Mouse (Mus musculus): ENCODE data around the gene Lrch1. TPM values are rescaled to one million over a fixed set of nuclear protein-coding genes. Genes with fewer than 3 reads are reported as not detected.

Lrch1 gene
- polyA plus RNA-seq, 1 experiment from 2014 or later, result 4.2 TPM

DNA sequence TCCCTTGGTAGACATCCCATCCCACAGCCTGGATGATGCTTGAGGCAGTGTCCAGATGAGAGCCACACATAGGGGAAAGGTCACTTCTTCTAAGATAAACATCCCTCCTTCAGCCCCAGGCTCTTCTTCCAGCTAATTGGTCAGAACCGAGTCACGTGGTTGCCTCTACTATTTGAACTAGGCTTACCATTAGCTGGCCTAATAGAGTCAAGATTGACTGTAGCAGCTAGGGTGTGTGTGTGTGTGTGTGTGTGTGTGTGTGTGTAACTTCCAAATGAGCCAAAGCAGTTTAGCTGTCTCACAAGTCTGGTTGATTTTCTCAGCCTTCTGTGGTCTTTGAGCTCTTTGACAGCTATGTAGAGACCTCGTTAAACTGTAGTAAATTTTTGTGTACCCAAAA, 38.9 kb upstream of the Lrch1 start:
- H3K9ac ChIP-seq (ENCODE audit: low read depth, low read length), result no peak overlapping the region
- TF ChIP-seq CTCF (IDR thresholded peaks at IDR 0.05; ENCODE audit: low read depth), result no peak

GRCm38 (mm10) chr14:74985658-74986057, 38.0 kb upstream of the Lrch1 start:
- 55% methylated on average over 4 of the region's 4 CpGs for WGBS

More for the DNA sequence above, 38.9 kb upstream of the Lrch1 start:
- H3K4me3 ChIP-seq (ENCODE audit: low read depth, low read length), result no peak overlapping the region
- H3K4me1 ChIP-seq (replicated peaks; ENCODE audit: control insufficient read depth, insufficient read depth, low read length), result no peaks in the 10 kb centered on the region
- no peaks in the 10 kb centered on the region for H3K36me3 ChIP-seq (ENCODE audit: control insufficient read depth, insufficient read depth)
- no peaks in the 10 kb centered on the region for H3K9me3 ChIP-seq (ENCODE audit: control insufficient read depth)
- H3K27me3 ChIP-seq (replicated peaks; ENCODE audit: control insufficient read depth, insufficient read depth, low read length), result no peaks in the 10 kb centered on the region
- no peak for ATAC-seq
- H3K27ac ChIP-seq (ENCODE audit: low read depth, low read length), result no peak overlapping the region
- no peak overlapping the region for H3K4me2 ChIP-seq (replicated peaks; ENCODE audit: low read depth)
- 55% methylated on average over 3 of the region's 3 CpGs for WGBS

DNA sequence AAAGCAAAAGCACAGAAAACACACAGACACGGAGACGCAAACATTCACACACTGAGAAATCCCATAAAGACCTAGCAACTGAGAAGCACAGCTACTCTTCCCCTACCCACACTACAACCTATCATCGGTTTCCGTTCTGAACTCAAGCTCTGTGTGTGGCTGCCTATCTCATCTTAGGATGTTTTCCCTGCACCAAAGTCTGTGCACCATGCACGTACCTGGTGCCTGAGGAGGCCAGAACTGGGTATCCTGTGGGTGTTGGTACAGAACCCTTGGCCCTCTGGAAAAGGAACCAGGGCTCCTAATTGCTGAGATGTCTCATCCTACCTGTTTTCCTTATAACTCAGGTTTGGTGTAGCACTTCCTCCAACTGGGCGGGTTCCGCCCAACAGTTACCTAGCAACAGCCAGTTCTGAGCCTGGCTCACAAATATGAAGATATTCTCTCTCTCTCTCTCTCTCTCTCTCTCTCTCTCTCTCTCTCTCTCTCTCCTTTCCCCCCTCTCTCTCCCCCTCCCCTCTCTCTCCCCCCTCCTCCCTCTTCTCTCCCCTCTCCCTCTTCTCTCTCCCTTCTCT, 37.2 kb upstream of the Lrch1 start:
- 77% methylated on average over 7 of the region's 7 CpGs for WGBS

More at GRCm38 (mm10) chr14:74985658-74986057, 38.0 kb upstream of the Lrch1 start:
- no peaks in the 10 kb centered on the region for H3K4me1 ChIP-seq (replicated peaks; ENCODE audit: control insufficient read depth, insufficient read depth, low read length)
- no peak for TF ChIP-seq CTCF (IDR thresholded peaks at IDR 0.05; ENCODE audit: low read depth)
- H3K9me3 ChIP-seq (ENCODE audit: control insufficient read depth), result no peaks in the 10 kb centered on the region
- H3K9ac ChIP-seq (ENCODE audit: low read depth, low read length), result no peak overlapping the region
- no peak overlapping the region for H3K4me3 ChIP-seq (ENCODE audit: low read depth, low read length)
- no peak overlapping the region for H3K4me2 ChIP-seq (replicated peaks; ENCODE audit: low read depth)
- H3K36me3 ChIP-seq (ENCODE audit: control insufficient read depth, insufficient read depth), result no peaks in the 10 kb centered on the region
- no peak overlapping the region for H3K27ac ChIP-seq (ENCODE audit: low read depth, low read length)
- H3K27me3 ChIP-seq (replicated peaks; ENCODE audit: control insufficient read depth, insufficient read depth, low read length), result no peaks in the 10 kb centered on the region
- no peak for ATAC-seq

GRCm38 (mm10) chr14:74983079-74983478, 35.4 kb upstream of the Lrch1 start:
- 62% methylated on average over 5 of the region's 5 CpGs for WGBS
- Histone ChIP-seq H3K27ac (ENCODE audit: low read depth, low read length) (no peak overlapping the region), H3K36me3 (ENCODE audit: control insufficient read depth, insufficient read depth) (no peaks in the 10 kb centered on the region), H3K4me3 (ENCODE audit: low read depth, low read length) (no peak overlapping the region), H3K4me1 (replicated peaks; ENCODE audit: control insufficient read depth, insufficient read depth, low read length) (no peaks in the 10 kb centered on the region), H3K9me3 (ENCODE audit: control insufficient read depth) (no peaks in the 10 kb centered on the region), H3K9ac (ENCODE audit: low read depth, low read length) (no peak overlapping the region), H3K27me3 (replicated peaks; ENCODE audit: control insufficient read depth, insufficient read depth, low read length) (no peaks in the 10 kb centered on the region), H3K4me2 (replicated peaks; ENCODE audit: low read depth) (no peak overlapping the region)
- no peak for TF ChIP-seq CTCF (IDR thresholded peaks at IDR 0.05; ENCODE audit: low read depth)
- no peak for ATAC-seq

More for the DNA sequence above, 37.2 kb upstream of the Lrch1 start:
- Histone ChIP-seq H3K9me3 (ENCODE audit: control insufficient read depth) (no peaks in the 10 kb centered on the region), H3K4me3 (ENCODE audit: low read depth, low read length) (no peak overlapping the region), H3K4me2 (replicated peaks; ENCODE audit: low read depth) (no peak overlapping the region), H3K36me3 (ENCODE audit: control insufficient read depth, insufficient read depth) (no peaks in the 10 kb centered on the region), H3K4me1 (replicated peaks; ENCODE audit: control insufficient read depth, insufficient read depth, low read length) (no peaks in the 10 kb centered on the region), H3K27ac (ENCODE audit: low read depth, low read length) (no peak overlapping the region), H3K27me3 (replicated peaks; ENCODE audit: control insufficient read depth, insufficient read depth, low read length) (no peaks in the 10 kb centered on the region), H3K9ac (ENCODE audit: low read depth, low read length) (no peak overlapping the region)
- no peak for ATAC-seq
- no peak for TF ChIP-seq CTCF (IDR thresholded peaks at IDR 0.05; ENCODE audit: low read depth)

DNA sequence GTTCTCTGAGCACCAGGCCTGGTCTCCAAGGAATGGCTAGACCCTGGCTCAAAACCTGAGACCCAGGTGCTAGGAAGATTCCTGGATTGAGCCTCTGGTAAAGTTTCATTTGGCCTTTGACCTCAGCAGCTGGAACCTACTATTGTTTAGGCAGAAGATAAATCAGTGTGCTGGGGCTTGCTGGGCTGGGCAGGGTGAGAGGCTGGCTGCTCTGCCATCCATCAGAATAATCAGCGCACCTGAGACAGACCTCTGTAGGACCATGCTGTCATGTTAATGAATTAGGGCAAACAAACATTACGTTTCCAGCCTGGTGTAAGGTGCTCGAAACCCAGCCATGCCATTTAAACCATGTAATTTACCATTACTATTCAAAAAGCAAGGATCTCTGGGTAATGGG, 33.3 kb upstream of the Lrch1 start:
- H3K4me3 ChIP-seq (ENCODE audit: low read depth, low read length), result no peak overlapping the region
- no peak for TF ChIP-seq CTCF (IDR thresholded peaks at IDR 0.05; ENCODE audit: low read depth)
- H3K9me3 ChIP-seq (ENCODE audit: control insufficient read depth), result no peaks in the 10 kb centered on the region
- H3K27me3 ChIP-seq (replicated peaks; ENCODE audit: control insufficient read depth, insufficient read depth, low read length), result no peaks in the 10 kb centered on the region
- H3K4me2 ChIP-seq (replicated peaks; ENCODE audit: low read depth), result no peak overlapping the region
- H3K4me1 ChIP-seq (replicated peaks; ENCODE audit: control insufficient read depth, insufficient read depth, low read length), result no peaks in the 10 kb centered on the region
- no peaks in the 10 kb centered on the region for H3K36me3 ChIP-seq (ENCODE audit: control insufficient read depth, insufficient read depth)
- 60% methylated on average over 3 of the region's 3 CpGs for WGBS
- H3K9ac ChIP-seq (ENCODE audit: low read depth, low read length), result no peak overlapping the region
- H3K27ac ChIP-seq (ENCODE audit: low read depth, low read length), result no peak overlapping the region
- no peak for ATAC-seq

GRCm38 (mm10) chr14:74976972-74977371, 29.3 kb upstream of the Lrch1 start:
- H3K9ac ChIP-seq (ENCODE audit: low read depth, low read length), result no peak overlapping the region
- 77% methylated on average over 6 of the region's 6 CpGs for WGBS
- no peak for TF ChIP-seq CTCF (IDR thresholded peaks at IDR 0.05; ENCODE audit: low read depth)
- H3K27ac ChIP-seq (ENCODE audit: low read depth, low read length), result no peak overlapping the region
- no peaks in the 10 kb centered on the region for H3K36me3 ChIP-seq (ENCODE audit: control insufficient read depth, insufficient read depth)
- H3K4me1 ChIP-seq (replicated peaks; ENCODE audit: control insufficient read depth, insufficient read depth, low read length), result no peaks in the 10 kb centered on the region
- no peak overlapping the region for H3K4me2 ChIP-seq (replicated peaks; ENCODE audit: low read depth)
- no peak overlapping the region for H3K4me3 ChIP-seq (ENCODE audit: low read depth, low read length)
- no peaks in the 10 kb centered on the region for H3K9me3 ChIP-seq (ENCODE audit: control insufficient read depth)
- no peak for ATAC-seq
- H3K27me3 ChIP-seq (replicated peaks; ENCODE audit: control insufficient read depth, insufficient read depth, low read length), result 0 out of 2 replicates have a peak, but pooled peaks cover 3% of the 10 kb centered on the region

Data from intestine, postnatal 0 days (tissue).